In the genomic region with DNA sequence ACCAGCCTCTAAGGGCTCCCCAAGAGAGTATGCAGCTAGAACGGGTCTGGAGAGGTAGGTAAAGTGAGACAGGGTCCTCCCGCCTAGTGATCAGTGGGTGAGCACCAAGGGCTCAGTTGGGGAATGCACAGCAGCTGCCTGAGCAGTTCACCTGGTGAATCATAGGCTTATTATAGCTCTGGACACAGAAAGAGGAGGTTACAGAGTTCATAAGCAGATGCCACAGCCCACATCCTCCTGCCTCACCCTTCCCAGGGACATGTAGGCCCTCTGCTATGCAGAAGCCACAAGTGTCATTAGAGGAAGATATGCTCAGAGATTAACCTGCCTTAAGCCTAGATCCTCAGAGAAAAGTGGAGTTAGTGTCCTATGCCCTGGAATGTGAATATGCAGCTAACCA, we compare ENCODE assay signal across 14 mouse cellular contexts. TPM values are rescaled to one million over a fixed set of nuclear protein-coding genes. Genes with fewer than 3 reads are reported as not detected.
DNase-seq lines count a peak whose midpoint lies in the region; TF ChIP-seq lines count a peak whose summit lies in the region.
"Had no signal": no experiment of that assay in that cellular context is flagged by ENCODE, and none has a peak within 500 bp of the region (broad histone marks: within the 10 kb centered on the region; RNA-seq: fewer than 3 reads in every experiment).

No protein-coding gene starts in this region.

- peak; percentile 50; the same call in 1 of the 2 replicates for TF ChIP-seq EP300 in CH12.LX (IDR thresholded peaks at IDR 0.05; ENCODE audit: low read length)

- peak overlapping the region; percentile 0; the same call in 1 of the 2 replicates for H3K27ac ChIP-seq in layer of hippocampus, adult 2 months
- 0 out of 2 replicates have a peak overlapping the region, but pooled peaks have one; percentile 8 for H3K27ac ChIP-seq in CH12.LX (ENCODE audit: insufficient read depth, low read depth)
- peak overlapping the region; percentile 12; the same call in 1 of the 2 replicates for H3K27ac ChIP-seq in embryonic fibroblast, embryonic 13.5 days (ENCODE audit: insufficient read depth, low read length)
- H3K27ac ChIP-seq: heart, embryonic 13.5 days had no signal

- H3K79me2 ChIP-seq in CH12.LX (replicated peaks; ENCODE audit: control insufficient read depth, extremely low read depth, insufficient read depth, poor library complexity, severe bottlenecking) = no peaks in the 10 kb centered on the region

- in situ Hi-C loops in CH12.LX (cut with MboI; ENCODE audit: low pct_ligation_motif_present, low pct_unique_long_range_greater_than_20kb, low sequenced_read_pairs) = no loop called here

- TF ChIP-seq POLR2A in CH12.LX (IDR thresholded peaks at IDR 0.05; ENCODE audit: low read depth, low read length) = no peak
- TF ChIP-seq POLR2A in embryonic fibroblast, embryonic 13.5 days (IDR thresholded peaks at IDR 0.05; ENCODE audit: low read depth, low read length) = no peak

- H3K9me3 ChIP-seq in CH12.LX (replicated peaks; ENCODE audit: low read length) = no peaks in the 10 kb centered on the region
- H3K9me3 ChIP-seq: embryonic facial prominence, embryonic 12.5 days; heart, embryonic 13.5 days; limb, embryonic 12.5 days had no signal

- H3K4me2 ChIP-seq in CH12.LX (ENCODE audit: insufficient read depth, low read depth, poor library complexity, severe bottlenecking) = no peak overlapping the region
- H3K4me2 ChIP-seq: limb, embryonic 12.5 days; lung, embryonic 14.5 days had no signal

- TF ChIP-seq CTCF in layer of hippocampus, adult 2 months (conservative IDR thresholded peaks at IDR 0.05) = no peak
- no peak for TF ChIP-seq CTCF in CH12.LX (conservative IDR thresholded peaks at IDR 0.05 in 1 of 2, IDR thresholded peaks at IDR 0.05 in 1 of 2; ENCODE audit: low read depth in 2 of 2, low read length in 2 of 2)
- TF ChIP-seq CTCF in embryonic fibroblast, embryonic 13.5 days (IDR thresholded peaks at IDR 0.05; ENCODE audit: borderline replicate concordance, insufficient read depth, low read length) = no peak

- TF ChIP-seq RAD21 in CH12.LX (IDR thresholded peaks at IDR 0.05; ENCODE audit: low read depth, low read length) = no peak; the same call in 1 of the 2 replicates

- no peak for DNase-seq in layer of hippocampus, adult 2 months (ENCODE audit: low spot score in 2 of 2)
- DNase-seq in layer of hippocampus, postnatal 10 days (ENCODE audit: low spot score in 2 of 2) = no peak
- peak; percentile 82 for DNase-seq in CH12.LX (ENCODE audit: extremely low read depth)
- DNase-seq in natural killer cell, adult 2 months (ENCODE audit: low spot score in 2 of 2) = peak; percentile 51 to 67
- no peak for DNase-seq in heart, adult 8-10 months (ENCODE audit: low spot score)
- no peak for DNase-seq in kidney, adult 11 months
- DNase-seq: adrenal gland, postnatal 14 days; cerebellum, adult 18-20 months; layer of hippocampus, adult 9-11 months had no signal

- H3K9ac ChIP-seq in CH12.LX (ENCODE audit: insufficient read depth, low read depth) = no peak overlapping the region
- H3K9ac ChIP-seq: embryonic facial prominence, embryonic 12.5 days; heart, embryonic 13.5 days; limb, embryonic 12.5 days had no signal

- H3K4me1 ChIP-seq in CH12.LX (ENCODE audit: control insufficient read depth in 1 of 2, insufficient read depth in 2 of 2) = peaks cover 8 to 55% of the 10 kb centered on the region in 2 experiments; a peak in 3 of 4 replicates
- H3K4me1 ChIP-seq in embryonic fibroblast, embryonic 13.5 days (ENCODE audit: control insufficient read depth, insufficient read depth, low read length) = peaks cover 14% of the 10 kb centered on the region

- no peak overlapping the region for H3K4me3 ChIP-seq in layer of hippocampus, adult 2 months
- no peak overlapping the region for H3K4me3 ChIP-seq in CH12.LX (replicated peaks in 1 of 3; ENCODE audit: low read depth in 2 of 3, low read length in 2 of 3, poor library complexity in 1 of 3)
- no peak overlapping the region for H3K4me3 ChIP-seq in embryonic fibroblast, embryonic 13.5 days (ENCODE audit: insufficient read depth, low read length)
- H3K4me3 ChIP-seq: embryonic facial prominence, embryonic 12.5 days; heart, embryonic 13.5 days; limb, embryonic 12.5 days had no signal

- dilution Hi-C loops in CH12.LX (cut with MboI; ENCODE audit: extremely low pct_ligation_motif_present, extremely low pct_unique_long_range_greater_than_20kb, low sequenced_read_pairs) = no loop called here

- no peaks in the 10 kb centered on the region for H3K36me3 ChIP-seq in CH12.LX (replicated peaks in 1 of 2; ENCODE audit: control insufficient read depth in 1 of 2, insufficient read depth in 1 of 2, low read length in 1 of 2)
- H3K36me3 ChIP-seq: embryonic facial prominence, embryonic 12.5 days; heart, embryonic 13.5 days; limb, embryonic 12.5 days had no signal

- H3K27me3 ChIP-seq in CH12.LX (replicated peaks) = no peaks in the 10 kb centered on the region
- H3K27me3 ChIP-seq: embryonic facial prominence, embryonic 12.5 days; limb, embryonic 12.5 days had no signal

TF ChIP-seq in CH12.LX, 34 proteins besides CTCF, POLR2A, EP300 and RAD21:
- peak; percentile 81 for TF ChIP-seq ETS1 (conservative IDR thresholded peaks at IDR 0.05; ENCODE audit: low read depth, low read length)
- TF ChIP-seq IRF4 (IDR thresholded peaks at IDR 0.05; ENCODE audit: low read depth, low read length) = 0 out of 2 replicates have a peak, but pooled peaks have one; percentile 16
- peak; percentile 53 for TF ChIP-seq BHLHE40 (IDR thresholded peaks at IDR 0.05; ENCODE audit: low read depth, low read length)
- TF ChIP-seq CHD1 (IDR thresholded peaks at IDR 0.05; ENCODE audit: low read depth, low read length) = no peak
- TF ChIP-seq MEF2A (IDR thresholded peaks at IDR 0.05; ENCODE audit: borderline replicate concordance, low read depth, low read length) = peak; percentile 96
- peak; percentile 24 for TF ChIP-seq JUN (IDR thresholded peaks at IDR 0.05; ENCODE audit: insufficient read depth, low read depth, low read length)
- TF ChIP-seq TCF12 (IDR thresholded peaks at IDR 0.05; ENCODE audit: low read depth, low read length) = peak; percentile 44; the same call in 1 of the 2 replicates
- no peak for TF ChIP-seq ZNF384 (IDR thresholded peaks at IDR 0.05; ENCODE audit: low read depth, low read length)
- TF ChIP-seq MAX (IDR thresholded peaks at IDR 0.05; ENCODE audit: low read length) = peak; percentile 40; the same call in 1 of the 2 replicates

RNA-seq across cellular contexts. Expression of gene Srgap3, which starts 1.4 kb away (rescaled TPM):
- total RNA-seq in layer of hippocampus, adult 2 months (2021) = 100 to 1,000 TPM; 288 to 291 TPM
- 100 to 1,000 TPM; 256 to 268 TPM for total RNA-seq in layer of hippocampus, postnatal 10 days (2021)
- total RNA-seq in CH12.LX (2012; rRNA removed) = 2.1 and 2.3 TPM in 2 replicates
- 1.0 and 1.5 TPM in 2 replicates for total RNA-seq in CH12.LX (2014; rRNA removed)
- polyA plus RNA-seq in CH12.LX (2012; ENCODE audit: insufficient read length, low read depth) = 3.5 and 4.5 TPM in 2 replicates
- 16.4 and 19.6 TPM in 2 replicates for polyA plus RNA-seq in embryonic fibroblast, embryonic 13.5 days (2011; ENCODE audit: insufficient read length, low read depth, missing spikeins)
- under 1 TPM; 0.65 to 0.90 (median 0.77) TPM for total RNA-seq in heart, adult 8-10 months (2022)

Comparison
In these comparisons a context has a peak if more than half of its experiments do, and no peak if none do; other contexts are left out.
1. DNase-seq: peak in CH12.LX (single experiment) and natural killer cell, adult 2 months (2 of 2); none in layer of hippocampus, adult 2 months (0 of 2), layer of hippocampus, postnatal 10 days (0 of 2), heart, adult 8-10 months (single experiment) and kidney, adult 11 months (single experiment).
2. RNA of gene Srgap3, which starts 1.4 kb away (total RNA-seq): 288 to 291 TPM in layer of hippocampus, adult 2 months and 256 to 268 TPM in layer of hippocampus, postnatal 10 days; 1.0 to 2.3 TPM in CH12.LX and 0.65 to 0.90 TPM in heart, adult 8-10 months; every median in the first group is over 10 times any median in the second.
3. Peak in every context shown above with its lines, with median percentiles within 50 percentile points of each other: H3K27ac ChIP-seq.